Mouse (Mus musculus) layer of hippocampus, postnatal 10 days (tissue): ENCODE data around the gene Gm14180. TPM values are rescaled to one million over a fixed set of nuclear protein-coding genes. Genes with fewer than 3 reads are reported as not detected.
"Not testable (repeated sequence)": the region's sequence is repeated elsewhere in the genome, so short reads cannot be mapped to it uniquely, and the experiment has no call there.

Experiments used
- DNase-seq, 2 experiments: peaks; one replicate each; pipeline ENCODE4 v3.0.0; 2021; ENCODE audit warnings: low spot score in 2 of 2
- long read RNA-seq: library from polyadenylated mRNA; stranded (forward); transcript quantifications from one replicate; pipeline ENCODE4 v2.0.0, GENCODE M21; 2023
- total RNA-seq, 2 experiments: library from RNA; stranded (reverse); gene quantifications; 2 replicates each; pipeline ENCODE4 v1.2.3; 2021

The Gm14180 gene
- total RNA-seq = not detected
- long read RNA-seq = 0 reads

DNA sequence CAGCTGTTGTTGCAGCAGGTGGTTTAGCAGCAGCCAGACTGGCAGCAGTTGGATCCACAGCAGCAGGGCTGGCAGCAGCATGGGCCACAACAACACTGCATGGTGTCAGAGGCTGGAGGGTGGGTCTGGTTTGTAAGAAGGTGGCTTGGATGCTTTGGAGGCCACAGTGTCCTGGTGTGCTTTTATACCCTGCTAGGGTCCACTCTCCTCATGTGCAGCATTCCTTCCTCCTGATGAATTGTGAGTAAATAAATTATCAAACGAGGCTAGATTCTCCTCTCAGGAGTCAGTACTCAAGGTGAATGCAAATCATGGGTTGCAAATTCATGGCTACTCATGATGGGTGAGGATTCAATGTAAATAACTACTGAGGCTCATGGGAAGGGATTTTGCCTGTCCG, at the start of gene Gm14180:
Gene Gm14180 (minus strand): TSS at position 101 of the 400 bp plus-strand sequence.
- no peak for DNase-seq

DNA sequence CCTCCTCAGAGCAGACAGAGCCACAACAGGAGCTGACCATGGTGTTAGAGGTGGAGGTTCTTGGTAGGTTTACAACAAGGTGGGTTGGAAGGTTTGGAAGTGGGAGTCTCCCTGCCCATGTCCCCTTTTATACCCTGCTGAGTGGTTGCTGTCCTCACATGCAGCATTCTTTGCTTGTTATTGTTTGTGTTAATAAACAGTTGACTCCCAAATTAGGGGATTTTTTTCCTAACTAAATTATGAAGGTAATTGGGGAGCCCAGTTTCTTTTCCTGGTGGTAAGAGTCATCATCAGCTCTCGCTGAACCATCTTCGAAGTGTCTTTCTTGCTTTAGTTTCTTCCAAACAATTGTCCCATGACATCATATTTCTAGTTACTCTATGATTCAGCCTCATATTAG, 46.5 kb upstream of the Gm14180 start, which contains the start of gene Krtap4-8:
Gene Krtap4-8 (minus strand): TSS at position 101 of the 400 bp plus-strand sequence.
- DNase-seq = no peak

DNA sequence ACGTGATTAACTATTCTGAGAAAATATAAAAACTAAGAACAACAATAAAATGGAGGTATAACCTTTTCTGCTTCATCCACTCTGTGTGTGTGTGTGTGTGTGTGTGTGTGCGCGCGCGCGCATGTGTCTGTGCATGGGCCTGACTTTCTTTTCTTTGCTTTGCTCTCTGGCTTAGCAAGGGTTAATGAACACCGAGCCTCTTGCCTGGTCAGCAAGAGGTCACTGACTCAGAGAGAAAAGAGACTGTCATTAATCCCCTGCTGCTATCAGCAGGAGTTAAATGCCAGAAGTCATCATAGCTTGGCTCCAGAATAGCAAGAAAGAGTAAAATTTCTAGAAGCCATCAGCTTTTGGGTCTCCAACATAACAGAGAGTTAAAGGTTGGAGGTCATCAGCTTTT, 44.3 kb upstream of the Gm14180 start:
- DNase-seq = no peak

DNA sequence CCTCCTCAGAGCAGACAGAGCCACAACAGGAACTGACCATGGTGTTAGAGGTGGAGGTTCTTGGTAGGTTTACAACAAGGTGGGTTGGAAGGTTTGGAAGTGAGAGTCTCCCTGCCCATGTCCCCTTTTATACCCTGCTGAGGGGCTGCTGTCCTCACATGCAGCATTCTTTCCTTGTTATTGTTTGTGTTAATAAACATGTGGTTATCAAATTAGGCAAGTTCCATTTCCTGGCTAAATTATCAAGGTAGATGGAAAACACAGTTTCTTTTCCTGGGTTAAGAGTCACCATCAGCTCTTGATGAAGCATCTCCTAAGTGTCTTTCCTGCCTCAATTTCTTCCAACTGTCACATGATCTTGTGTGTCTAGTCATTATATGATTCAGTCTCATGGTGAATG, 38.7 kb upstream of the Gm14180 start, which contains the start of gene Gm11595:
Gene Gm11595 (minus strand): TSS at position 101 of the 400 bp plus-strand sequence.
- not testable (repeated sequence) for DNase-seq

DNA sequence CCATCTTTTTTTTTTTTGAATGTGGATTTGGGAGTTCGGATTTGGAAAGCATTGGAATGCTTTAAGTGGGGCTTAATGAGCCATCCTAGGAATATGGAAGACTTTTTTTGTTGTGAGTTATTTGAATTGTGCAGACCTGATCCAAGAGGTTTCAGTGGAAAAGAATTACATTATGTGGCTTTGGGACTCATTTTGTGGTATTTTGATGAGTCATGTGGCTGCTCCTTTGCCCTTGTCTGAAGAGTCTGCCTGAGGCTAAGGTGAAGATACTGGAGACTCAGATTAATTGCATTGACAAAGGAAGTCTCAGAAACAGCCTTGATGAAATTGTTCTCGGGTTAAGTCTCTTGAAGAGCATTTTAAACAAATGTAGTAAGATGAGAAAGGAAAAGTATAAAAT, 34.3 kb upstream of the Gm14180 start:
- no peak for DNase-seq

DNA sequence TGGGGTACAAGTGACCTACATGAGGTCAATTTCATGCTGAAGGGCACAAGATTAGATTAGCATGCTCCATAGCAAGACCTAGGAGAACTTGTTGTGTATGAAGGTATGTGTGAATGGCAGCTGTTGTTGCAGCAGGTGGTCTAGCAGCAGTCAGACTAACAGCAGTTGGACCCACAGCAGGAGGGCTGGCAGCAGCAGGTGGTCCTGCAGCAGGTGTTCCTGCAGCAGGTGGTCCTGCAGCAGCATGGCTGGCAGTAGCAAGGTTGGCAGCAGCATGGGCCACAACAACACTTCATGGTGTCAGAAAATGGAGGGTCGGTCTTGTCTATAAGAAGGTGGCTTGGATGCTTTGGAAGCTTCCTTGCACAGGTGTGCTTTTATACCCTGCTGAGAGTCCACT, 24.8 kb upstream of the Gm14180 start:
- no peak for DNase-seq

DNA sequence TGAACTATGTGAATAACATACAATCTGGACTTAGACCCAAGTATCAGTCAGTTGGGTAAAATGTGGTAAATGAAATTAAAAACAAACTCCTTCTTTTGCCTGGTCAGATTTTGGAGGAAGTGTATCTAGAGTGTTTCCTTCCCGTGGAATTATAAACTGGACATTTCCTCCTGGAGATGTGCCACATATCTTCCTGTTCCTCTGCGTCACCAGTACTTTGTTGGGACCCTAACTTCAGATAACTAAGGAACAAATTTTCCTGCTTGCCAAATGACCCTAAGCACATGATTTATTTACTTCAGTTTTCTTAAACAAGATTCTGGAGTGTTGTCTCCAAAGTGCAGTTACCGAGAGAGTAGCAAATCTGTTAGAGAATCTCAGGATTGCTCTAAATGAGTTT, 9.9 kb upstream of the Gm14180 start:
- DNase-seq = no peak

DNA sequence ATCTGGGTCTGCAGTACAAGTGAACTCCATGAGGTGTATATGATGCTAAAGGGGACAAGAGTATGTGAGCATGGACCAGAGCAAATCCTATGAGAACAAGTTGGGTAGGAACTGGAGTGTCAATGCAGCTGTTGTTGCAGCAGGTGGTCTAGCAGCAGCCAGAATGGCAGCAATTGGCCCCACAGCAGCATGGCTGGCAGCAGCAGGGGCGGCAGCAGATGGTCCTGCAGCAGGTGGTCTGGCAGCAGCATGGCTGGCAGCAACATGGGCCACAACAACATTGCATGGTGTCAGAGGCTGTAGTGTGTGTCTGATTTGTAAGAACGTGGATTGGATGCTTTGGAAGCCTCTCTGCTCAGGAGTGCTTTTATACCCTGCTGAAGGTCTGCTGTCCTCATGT, 10.0 kb downstream of the Gm14180 start:
- DNase-seq = no peak

DNA sequence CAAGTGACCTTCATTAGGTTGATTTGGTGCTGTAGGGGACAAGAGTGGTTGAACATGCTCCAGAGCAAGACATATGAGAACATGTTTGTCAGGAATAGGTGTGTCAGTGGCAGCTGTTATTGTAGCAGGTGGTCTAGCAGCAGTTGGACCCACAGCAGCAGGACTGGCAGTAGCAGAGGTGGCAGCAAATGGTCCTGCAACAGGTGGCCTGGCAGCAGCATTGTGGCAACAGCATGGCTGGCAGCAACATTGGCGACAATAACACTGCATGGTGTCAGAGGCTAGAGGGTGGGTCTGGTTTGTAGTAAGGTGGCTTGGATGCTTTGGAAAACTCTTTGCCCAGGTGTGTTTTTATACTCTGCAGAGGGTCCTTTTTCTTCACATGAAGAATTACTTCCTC, 15.3 kb downstream of the Gm14180 start:
- DNase-seq = no peak

DNA sequence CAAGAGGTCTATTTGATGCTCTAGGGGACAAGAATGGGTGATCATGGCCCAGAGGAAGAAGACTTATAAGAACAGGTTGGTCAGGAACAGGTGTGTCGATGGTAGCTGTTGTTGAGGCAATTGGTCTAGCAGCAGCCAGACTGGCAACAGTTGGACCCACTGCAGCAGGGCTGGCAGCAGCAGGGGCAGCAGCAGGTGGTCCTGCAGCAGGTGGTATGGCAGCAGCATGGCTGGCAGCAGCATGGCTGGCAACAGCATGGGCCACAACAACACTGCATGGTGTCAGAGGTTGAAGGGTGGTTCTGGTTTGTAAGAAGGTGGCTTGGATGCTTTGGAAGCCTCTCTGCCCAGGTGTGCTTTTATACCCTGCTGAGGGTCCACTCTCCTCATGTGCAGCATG, 43.6 kb downstream of the Gm14180 start, which contains the start of gene Gm14190:
Gene Gm14190 (minus strand): TSS at position 278 of the 400 bp plus-strand sequence.
- DNase-seq = no peak

DNA sequence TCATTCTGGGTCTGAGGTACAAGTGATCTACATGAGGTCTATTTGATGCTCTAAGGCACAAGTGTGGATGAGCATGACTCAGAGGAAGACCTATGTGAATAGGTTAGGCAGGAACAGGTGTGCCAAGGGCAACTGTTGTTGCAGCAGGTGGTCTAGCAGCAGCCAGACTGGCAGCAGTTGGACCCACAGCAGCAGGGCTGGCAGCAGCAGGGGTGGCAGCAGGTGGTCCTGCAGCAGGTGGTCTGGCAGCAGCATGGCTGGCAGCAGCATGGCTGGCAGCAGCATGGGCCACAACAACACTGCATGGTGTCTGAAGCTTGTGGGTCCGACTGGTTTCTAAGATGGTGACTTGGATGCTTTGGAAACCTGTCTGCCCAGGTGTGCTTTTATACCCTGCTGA, 48.9 kb downstream of the Gm14180 start:
- not testable (repeated sequence) for DNase-seq

Other genes with a start within 250 kb of the Gm14180 start
- gene Krt23, start 241.2 kb downstream of the Gm14180 start, total RNA-seq = not detected
- gene Krt39, start 213.0 kb downstream of the Gm14180 start, total RNA-seq = not detected
- gene Krt40, start 191.1 kb downstream of the Gm14180 start, total RNA-seq = not detected
- not detected for gene Krtap3-3, start 183.4 kb downstream of the Gm14180 start, total RNA-seq
- not detected for gene Krtap3-2, start 177.4 kb downstream of the Gm14180 start, total RNA-seq
- not detected for gene Gm11939, start 174.8 kb downstream of the Gm14180 start, total RNA-seq
- gene Krtap3-1, start 167.7 kb downstream of the Gm14180 start, total RNA-seq = not detected
- gene Krtap1-5, start 153.3 kb downstream of the Gm14180 start, total RNA-seq = not detected
- gene Krtap1-4, start 150.6 kb downstream of the Gm14180 start, total RNA-seq = not detected
- not detected for gene Krtap1-3, start 143.0 kb downstream of the Gm14180 start, total RNA-seq
- not detected for gene Krtap9-3, start 136.2 kb downstream of the Gm14180 start, total RNA-seq
- not detected for gene Gm11938, start 131.0 kb downstream of the Gm14180 start, total RNA-seq
- not detected for gene Gm11937, start 124.1 kb downstream of the Gm14180 start, total RNA-seq
- not detected for gene Krtap2-4, start 119.4 kb downstream of the Gm14180 start, total RNA-seq
- gene Gm11562, start 113.9 kb downstream of the Gm14180 start, total RNA-seq = not detected
- not detected for gene Krtap4-1, start 106.1 kb downstream of the Gm14180 start, total RNA-seq
- not detected for gene Krtap4-2, start 99.2 kb downstream of the Gm14180 start, total RNA-seq
- not detected for gene Krtap4-7, start 90.2 kb downstream of the Gm14180 start, total RNA-seq
- gene Gm11555, start 84.1 kb downstream of the Gm14180 start, total RNA-seq = not detected
- not detected for gene Gm11563, start 75.3 kb downstream of the Gm14180 start, total RNA-seq
- gene Krtap4-6, start 68.3 kb downstream of the Gm14180 start, total RNA-seq = not detected
- gene Gm14190, start 43.5 kb downstream of the Gm14180 start, total RNA-seq = not detected
- not detected for gene Gm11595, start 38.6 kb upstream of the Gm14180 start, total RNA-seq
- not detected for gene Krtap4-8, start 46.4 kb upstream of the Gm14180 start, total RNA-seq
- not detected for gene Krtap4-9, start 50.9 kb upstream of the Gm14180 start, total RNA-seq
- not detected for gene Gm11596, start 59.2 kb upstream of the Gm14180 start, total RNA-seq
- not detected for gene Gm11569, start 64.6 kb upstream of the Gm14180 start, total RNA-seq
- not detected for gene Gm11554, start 70.2 kb upstream of the Gm14180 start, total RNA-seq
- not detected for gene Krtap4-13, start 75.6 kb upstream of the Gm14180 start, total RNA-seq
- not detected for gene Gm11564, start 81.4 kb upstream of the Gm14180 start, total RNA-seq
- not detected for gene 2300003K06Rik, start 103.8 kb upstream of the Gm14180 start, total RNA-seq
- gene Krtap4-16, start 117.3 kb upstream of the Gm14180 start, total RNA-seq = not detected
- not detected for gene Gm11568, start 123.6 kb upstream of the Gm14180 start, total RNA-seq
- gene Gm11559, start 130.2 kb upstream of the Gm14180 start, total RNA-seq = not detected
- gene Krtap9-1, start 139.1 kb upstream of the Gm14180 start, total RNA-seq = not detected
- gene Gm11567, start 144.9 kb upstream of the Gm14180 start, total RNA-seq = not detected
- not detected for gene Krtap31-1, start 173.6 kb upstream of the Gm14180 start, total RNA-seq
- gene Gm11565, start 180.5 kb upstream of the Gm14180 start, total RNA-seq = not detected
- not detected for gene Krtap31-2, start 202.0 kb upstream of the Gm14180 start, total RNA-seq
- gene Krtap9-5, start 214.2 kb upstream of the Gm14180 start, total RNA-seq = not detected
- gene Krtap29-1, start 244.8 kb upstream of the Gm14180 start, total RNA-seq = not detected